Mouse (Mus musculus) liver, embryonic 13.5 days (tissue): ENCODE data around the gene Gtf2h2. TPM values are rescaled to one million over a fixed set of nuclear protein-coding genes. Genes with fewer than 3 reads are reported as not detected.
"Not testable (repeated sequence)": the region's sequence is repeated elsewhere in the genome, so short reads cannot be mapped to it uniquely, and the experiment has no call there.

Source experiments
- ATAC-seq: fragments of 200-750 bp; cut with Nextera tagmentation; 2 replicates; pipeline ENCODE4 v1.8.0; 2017; ENCODE audit warnings: low read depth, mild to moderate bottlenecking, moderate number of reproducible peaks, moderate library complexity
- DNase-seq: peaks from one replicate; pipeline ENCODE4 v3.0.0; 2022
- H3K27ac ChIP-seq: fragments of 300-500 bp; sonication (generic); 2 replicates; pipeline ENCODE4 v1.5.1; 2015; ENCODE audit warnings: moderate library complexity, mild to moderate bottlenecking, inconsistent platforms
- H3K27me3 ChIP-seq: fragments of 300-500 bp; sonication (generic); 2 replicates; pipeline ENCODE4 v1.6.1; 2015; ENCODE audit warnings: mild to moderate bottlenecking, inconsistent platforms
- H3K36me3 ChIP-seq: fragments of 300-500 bp; sonication (generic); 2 replicates; pipeline ENCODE4 v1.6.1; 2015; ENCODE audit warnings: mild to moderate bottlenecking, inconsistent platforms
- H3K4me1 ChIP-seq: fragments of 300-500 bp; sonication (generic); replicated peaks from 2 replicates; pipeline ENCODE4 v1.6.1; 2015; ENCODE audit warnings: inconsistent platforms
- H3K4me2 ChIP-seq: fragments of 300-500 bp; sonication (generic); 2 replicates; pipeline ENCODE4 v1.6.1; 2015; ENCODE audit warnings: inconsistent platforms, mild to moderate bottlenecking, moderate library complexity
- H3K4me3 ChIP-seq: fragments of 300-500 bp; sonication (generic); replicated peaks from 2 replicates; pipeline ENCODE4 v1.5.1; 2015; ENCODE audit warnings: mild to moderate bottlenecking, inconsistent platforms
- H3K9ac ChIP-seq: fragments of 300-500 bp; sonication (generic); 2 replicates; pipeline ENCODE4 v1.6.1; 2015; ENCODE audit warnings: mild to moderate bottlenecking, inconsistent platforms
- H3K9me3 ChIP-seq: fragments of 300-500 bp; sonication (generic); replicated peaks from 2 replicates; pipeline ENCODE4 v1.6.1; 2016; ENCODE audit warnings: inconsistent platforms
- WGBS: fragments of 180-500 bp; shearing (Covaris S2); methylation state at CpG from one replicate; pipeline ENCODE4 v1.1.7; 2015; ENCODE audit not compliant: insufficient replicate concordance; 5-methylcytosine and 5-hydroxymethylcytosine counted together
- polyA plus RNA-seq: library from polyadenylated mRNA; unstranded; fragments of >200 nt; fragmentation: Nextera tagmentation; extraction: Ambion mirVana; gene quantifications from 2 replicates; pipeline ENCODE4 v1.2.1, GENCODE M21; 2015

The Gtf2h2 gene
- polyA plus RNA-seq, 1 experiment from 2014 or later, result 42.5 TPM

DNA sequence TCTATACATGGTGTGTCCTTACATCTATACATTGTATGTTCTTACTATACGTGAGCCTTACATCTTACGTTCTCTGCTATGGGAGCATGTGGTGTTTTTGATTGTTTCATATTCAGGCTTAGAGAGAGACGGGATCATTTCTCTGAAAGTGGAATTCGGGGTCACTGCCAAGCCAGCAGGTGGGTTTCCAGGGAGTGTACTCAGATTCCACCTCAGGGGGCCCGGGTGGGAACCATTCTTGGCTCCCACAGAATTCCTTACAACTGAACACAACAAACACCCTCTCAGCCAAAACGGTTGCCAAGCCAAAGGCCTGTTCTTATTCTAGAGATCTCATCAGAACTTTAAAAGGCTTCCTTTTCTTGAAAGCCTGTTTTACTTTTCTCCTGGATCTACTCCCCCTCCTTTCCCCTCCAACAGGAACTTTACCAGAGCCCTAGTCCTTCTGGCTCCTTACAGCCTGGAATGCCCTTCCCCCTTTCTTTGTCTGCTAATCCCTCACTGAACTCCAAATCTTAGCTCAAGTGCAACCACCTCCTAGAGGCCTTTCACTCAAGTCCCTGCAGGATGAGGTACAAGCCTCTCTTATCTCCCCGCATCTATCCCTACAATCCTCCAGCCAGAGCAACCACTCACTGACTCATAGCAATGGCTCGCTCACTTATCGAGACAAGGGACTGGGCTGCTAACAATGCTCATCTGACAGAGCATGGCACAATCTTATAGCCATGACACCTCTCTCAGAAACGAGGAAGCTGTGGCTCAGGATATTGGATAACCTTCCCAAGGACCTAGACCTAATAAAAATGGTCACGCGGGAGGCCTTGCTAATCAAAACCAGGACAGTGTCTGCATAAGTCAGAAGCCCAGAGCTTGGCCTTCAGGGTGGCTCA, 24.1 kb upstream of the Gtf2h2 start:
- H3K9ac ChIP-seq, result no peak overlapping the region
- DNase-seq, result no peak
- H3K4me2 ChIP-seq, result no peak overlapping the region
- no peak overlapping the region for H3K27ac ChIP-seq
- WGBS, result 67% methylated on average over 12 of the region's 12 CpGs
- no peak overlapping the region for H3K4me3 ChIP-seq
- no peaks in the 10 kb centered on the region for H3K9me3 ChIP-seq
- H3K36me3 ChIP-seq, result no peaks in the 10 kb centered on the region
- peaks cover 41% of the 10 kb centered on the region for H3K4me1 ChIP-seq
- ATAC-seq, result no peak
- no peaks in the 10 kb centered on the region for H3K27me3 ChIP-seq

DNA sequence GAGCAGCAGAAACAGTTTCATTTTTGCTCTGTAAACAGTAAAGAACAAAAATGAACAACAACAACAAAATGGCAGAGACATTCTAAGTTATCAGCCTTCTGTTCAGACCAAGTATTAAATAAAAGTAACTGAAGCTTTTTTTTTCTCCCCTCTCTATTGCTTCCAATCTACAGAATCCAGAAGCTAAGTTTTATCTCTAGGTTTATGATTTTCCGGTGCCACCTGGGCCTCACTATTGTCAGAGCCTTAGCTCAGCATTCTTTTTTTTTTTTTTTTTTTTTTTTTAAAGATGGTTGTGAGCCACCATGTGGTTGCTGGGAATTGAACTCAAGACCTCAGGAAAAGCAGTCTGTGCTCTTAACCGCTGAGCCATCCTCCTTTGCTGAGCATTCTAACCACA, 20.4 kb upstream of the Gtf2h2 start:
- WGBS, result 53% methylated on average over 2 of the region's 2 CpGs

DNA sequence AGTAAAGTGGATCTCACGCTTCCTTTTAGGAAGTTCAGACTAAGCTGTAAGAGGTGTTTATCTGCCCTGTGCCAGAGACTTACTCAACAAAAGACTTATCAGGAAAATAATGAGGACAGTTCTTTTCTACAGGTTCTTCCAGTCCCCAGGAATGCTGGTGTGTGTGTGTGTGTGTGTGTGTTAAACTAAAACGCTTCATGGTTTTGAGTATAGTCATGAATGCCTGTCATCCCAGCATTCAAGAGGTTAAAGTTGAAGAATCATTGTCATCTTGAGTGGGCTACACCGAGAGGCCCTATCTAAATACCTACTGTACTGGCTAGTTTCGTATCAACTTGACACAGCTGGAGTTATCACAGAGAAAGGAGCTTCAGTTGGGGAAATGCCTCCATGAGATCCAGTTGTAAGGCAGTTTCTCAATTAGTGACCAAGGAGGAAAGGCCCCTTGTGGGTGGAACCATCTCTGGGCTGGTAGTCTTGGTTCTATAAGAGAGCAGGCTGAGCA, 19.5 kb upstream of the Gtf2h2 start:
- DNase-seq (peak; percentile 48), ATAC-seq (peak; percentile 91)
- no peaks in the 10 kb centered on the region for H3K36me3 ChIP-seq
- no peaks in the 10 kb centered on the region for H3K27me3 ChIP-seq
- WGBS, result 22% methylated on average over 4 of the region's 4 CpGs
- peaks cover 39% of the 10 kb centered on the region for H3K4me1 ChIP-seq
- peak overlapping the region; percentile 76 for H3K27ac ChIP-seq
- 0 out of 2 replicates have a peak overlapping the region, but pooled peaks have one; percentile 0 for H3K9ac ChIP-seq
- no peak overlapping the region for H3K4me3 ChIP-seq
- peak overlapping the region; percentile 48 for H3K4me2 ChIP-seq
- H3K9me3 ChIP-seq, result no peaks in the 10 kb centered on the region

More for the DNA sequence above, 20.4 kb upstream of the Gtf2h2 start:
- DNase-seq, result no peak
- H3K9ac ChIP-seq, result no peak overlapping the region
- no peaks in the 10 kb centered on the region for H3K36me3 ChIP-seq
- no peaks in the 10 kb centered on the region for H3K27me3 ChIP-seq
- no peaks in the 10 kb centered on the region for H3K9me3 ChIP-seq
- H3K4me2 ChIP-seq, result peak overlapping the region; percentile 48
- no peak for ATAC-seq
- H3K4me3 ChIP-seq, result peak overlapping the region; percentile 1; the same call in 1 of the 2 replicates
- H3K4me1 ChIP-seq, result peaks cover 42% of the 10 kb centered on the region
- peak overlapping the region; percentile 76 for H3K27ac ChIP-seq

DNA sequence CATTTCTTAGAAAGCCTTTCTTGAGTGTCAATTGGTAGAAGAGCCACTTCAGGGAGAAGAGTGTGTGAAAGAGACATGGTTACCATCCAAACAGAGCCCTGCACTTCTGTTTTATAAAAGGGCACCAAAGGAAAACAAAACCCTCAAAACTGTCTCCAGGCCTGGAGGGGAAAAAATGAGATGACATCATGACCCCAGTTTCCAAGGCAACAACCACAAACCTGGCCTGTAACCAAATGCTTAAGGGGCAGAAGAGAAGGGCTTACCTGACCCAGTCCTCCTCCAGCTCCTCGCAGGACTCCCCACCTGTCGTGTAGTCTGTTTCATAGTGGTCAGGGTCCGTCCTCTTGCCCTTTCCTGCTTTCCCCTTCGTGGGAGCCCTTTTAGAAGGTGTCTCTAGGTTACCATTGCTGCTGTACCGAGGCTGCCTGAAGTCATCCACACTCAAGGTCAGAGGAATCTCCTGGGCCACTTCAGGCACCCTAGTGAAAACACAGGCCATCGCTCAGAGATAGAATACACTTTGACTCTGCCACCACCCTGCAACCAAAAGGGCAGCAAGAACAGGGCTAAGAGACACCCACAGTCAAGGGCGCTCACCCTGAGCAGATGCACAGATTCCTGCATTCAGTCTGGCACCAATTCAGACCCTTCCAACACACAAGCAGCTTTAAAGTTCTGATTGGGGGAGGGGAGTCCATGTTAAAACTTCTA, 18.9 kb upstream of the Gtf2h2 start:
- Histone ChIP-seq H3K27ac (peak overlapping the region; percentile 76), H3K36me3 (no peaks in the 10 kb centered on the region), H3K9me3 (no peaks in the 10 kb centered on the region), H3K4me1 (peaks cover 36% of the 10 kb centered on the region), H3K4me2 (0 out of 2 replicates have a peak overlapping the region, but pooled peaks have one; percentile 48), H3K27me3 (no peaks in the 10 kb centered on the region), H3K9ac (0 out of 2 replicates have a peak overlapping the region, but pooled peaks have one; percentile 0), H3K4me3 (no peak overlapping the region)
- DNase-seq (no peak), ATAC-seq (peak; percentile 47)
- 64% methylated on average over 7 of the region's 7 CpGs for WGBS

DNA sequence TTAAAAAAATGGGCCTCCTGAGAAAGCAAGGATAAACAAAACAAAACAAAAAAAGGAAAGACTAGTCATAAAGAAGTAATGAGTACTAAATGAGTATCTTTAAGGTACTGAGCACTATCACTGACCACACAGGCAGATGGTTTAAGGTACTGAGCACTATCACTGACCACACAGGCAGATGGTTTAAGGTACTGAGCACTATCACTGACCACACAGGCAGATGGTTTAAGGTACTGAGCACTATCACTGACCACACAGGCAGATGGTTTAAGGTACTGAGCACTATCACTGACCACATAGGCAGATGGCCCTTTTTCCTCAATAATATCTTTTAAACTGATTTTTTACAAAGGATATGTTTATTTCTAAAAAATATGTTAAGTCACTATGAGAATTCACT, 7.2 kb upstream of the Gtf2h2 start:
- not testable (repeated sequence) for H3K4me2 ChIP-seq, H3K4me1 ChIP-seq, H3K36me3 ChIP-seq, H3K27ac ChIP-seq, H3K27me3 ChIP-seq, H3K9me3 ChIP-seq, H3K4me3 ChIP-seq, DNase-seq, H3K9ac ChIP-seq, ATAC-seq

DNA sequence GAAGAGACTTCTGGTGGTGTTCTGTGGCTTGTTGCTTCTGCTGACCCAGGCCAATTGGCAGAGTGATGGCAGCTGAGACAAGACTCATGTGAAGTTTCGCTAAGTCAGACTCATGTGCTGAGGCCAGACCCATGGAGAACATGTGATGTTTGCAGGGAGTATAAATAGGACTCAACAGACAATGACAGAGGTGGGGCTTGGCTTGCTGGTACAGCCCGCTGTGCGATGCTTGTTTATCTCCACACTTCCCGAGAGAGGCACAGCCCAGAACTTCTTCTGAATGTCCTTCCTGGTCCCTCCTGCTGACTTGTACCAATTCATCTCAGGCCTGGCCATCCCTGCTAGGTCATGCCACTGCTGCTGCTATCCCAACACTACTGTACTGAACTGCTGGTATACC, 3.0 kb upstream of the Gtf2h2 start:
- ATAC-seq (no peak), DNase-seq (no peak)
- H3K36me3 ChIP-seq, result no peaks in the 10 kb centered on the region
- 47% methylated on average over 4 of the region's 4 CpGs for WGBS
- H3K9ac ChIP-seq, result no peak overlapping the region
- no peaks in the 10 kb centered on the region for H3K9me3 ChIP-seq
- H3K4me1 ChIP-seq, result peaks cover 34% of the 10 kb centered on the region
- H3K4me3 ChIP-seq, result no peak overlapping the region
- H3K27me3 ChIP-seq, result no peaks in the 10 kb centered on the region
- H3K27ac ChIP-seq, result no peak overlapping the region
- no peak overlapping the region for H3K4me2 ChIP-seq

DNA sequence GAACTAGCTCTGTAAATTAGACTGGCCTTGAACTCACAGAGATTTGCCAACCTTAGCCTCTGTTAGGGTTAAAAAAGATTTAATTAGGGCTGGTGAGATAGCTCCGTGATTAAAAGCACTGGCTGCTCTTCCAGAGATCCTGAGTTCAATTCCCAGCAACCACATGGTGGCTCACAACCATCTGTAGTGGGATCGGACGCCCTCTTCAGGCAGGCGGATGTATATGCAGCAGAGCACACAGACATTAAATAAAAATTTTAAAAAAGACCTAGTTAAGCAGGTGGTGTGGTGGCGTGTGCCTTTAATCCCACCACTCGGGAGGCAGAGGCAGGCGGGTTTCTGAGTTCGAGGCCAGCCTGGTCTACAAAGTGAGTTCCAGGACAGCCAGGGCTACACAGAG, 2.0 kb upstream of the Gtf2h2 start:
- not testable (repeated sequence) for H3K36me3 ChIP-seq, H3K4me2 ChIP-seq

DNA sequence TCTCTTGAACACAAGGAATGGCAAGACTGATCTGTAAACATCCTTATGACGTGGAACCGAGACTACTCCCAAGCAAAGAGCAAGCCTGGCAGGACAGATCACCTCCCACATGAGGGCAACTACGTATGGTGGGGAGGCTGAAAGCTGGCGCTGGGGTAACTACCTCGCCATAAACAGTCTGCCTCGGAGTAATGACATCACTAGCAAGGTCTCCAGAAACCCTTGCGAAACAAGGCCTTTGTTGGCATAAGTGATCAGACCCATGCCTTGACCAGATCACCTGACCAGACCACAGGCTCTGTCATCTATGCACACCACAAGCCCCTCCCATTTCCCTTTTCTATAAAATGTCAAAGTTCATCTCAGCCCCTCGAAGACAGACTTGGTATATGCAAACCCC, 934 bp upstream of the Gtf2h2 start:
- no peak for DNase-seq

More for the DNA sequence above, 2.0 kb upstream of the Gtf2h2 start:
- not testable (repeated sequence) for H3K9me3 ChIP-seq, H3K4me3 ChIP-seq, H3K27me3 ChIP-seq, H3K9ac ChIP-seq, DNase-seq, ATAC-seq, H3K27ac ChIP-seq
- peaks cover 29% of the 10 kb centered on the region for H3K4me1 ChIP-seq
- 61% methylated on average over 8 of the region's 8 CpGs for WGBS

DNA sequence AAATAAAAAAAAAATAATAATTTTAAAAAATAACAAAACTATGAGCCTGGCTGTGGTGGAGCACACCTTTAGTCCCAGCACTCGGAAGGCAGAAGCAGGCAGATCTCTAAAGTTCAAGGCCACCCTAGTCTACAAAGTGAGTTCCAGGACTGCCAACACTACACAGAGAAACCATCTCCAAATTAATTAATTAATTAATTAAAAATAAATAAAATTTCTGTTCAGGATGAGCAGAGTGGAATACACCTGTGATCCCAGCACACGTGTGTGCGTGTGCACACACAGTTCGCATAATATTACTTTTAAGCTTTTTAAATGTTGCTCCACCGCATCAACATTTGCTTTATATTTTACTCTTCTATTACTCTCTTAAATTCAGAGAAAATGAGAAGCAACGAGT, 756 bp downstream of the Gtf2h2 start:
- ATAC-seq (no peak), DNase-seq (no peak)
- Histone ChIP-seq H3K9ac (peak overlapping the region; percentile 90), H3K4me3 (peak overlapping the region; percentile 94), H3K4me1 (peaks cover 29% of the 10 kb centered on the region), H3K27ac (peak overlapping the region; percentile 78; the same call in 1 of the 2 replicates), H3K27me3 (no peaks in the 10 kb centered on the region), H3K4me2 (peak overlapping the region; percentile 79), H3K9me3 (no peaks in the 10 kb centered on the region), H3K36me3 (peaks cover 22% of the 10 kb centered on the region)
- 12% methylated on average over 6 of the region's 6 CpGs for WGBS

More for the DNA sequence above, 934 bp upstream of the Gtf2h2 start:
- no peak overlapping the region for H3K4me2 ChIP-seq
- no peak for ATAC-seq
- no peak overlapping the region for H3K4me3 ChIP-seq
- peaks cover 29% of the 10 kb centered on the region for H3K4me1 ChIP-seq
- WGBS, result 53% methylated on average over 8 of the region's 8 CpGs
- no peak overlapping the region for H3K9ac ChIP-seq
- H3K27me3 ChIP-seq, result no peaks in the 10 kb centered on the region
- H3K27ac ChIP-seq, result no peak overlapping the region
- peaks cover 9% of the 10 kb centered on the region for H3K36me3 ChIP-seq
- H3K9me3 ChIP-seq, result no peaks in the 10 kb centered on the region

DNA sequence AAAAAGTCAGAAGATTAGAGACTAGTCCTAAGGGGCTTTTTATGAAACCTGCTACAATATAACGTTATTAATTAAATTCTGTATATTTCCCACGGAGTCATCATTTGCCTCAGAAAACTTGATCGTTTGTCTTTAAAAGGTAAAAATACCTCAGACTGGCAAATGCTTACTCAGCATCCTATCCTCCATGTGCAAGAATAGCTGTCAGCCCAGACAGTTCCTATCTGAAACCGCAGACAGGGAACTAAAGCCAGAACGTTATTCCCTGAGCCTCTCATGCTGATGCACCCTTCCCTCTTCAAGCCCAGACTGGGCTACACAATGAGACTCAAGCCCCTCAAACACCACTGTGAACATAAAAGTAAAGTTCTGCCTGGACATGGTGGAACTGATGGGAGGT, 2.0 kb downstream of the Gtf2h2 start:
- Histone ChIP-seq H3K27ac (no peak overlapping the region), H3K9ac (no peak overlapping the region), H3K9me3 (no peaks in the 10 kb centered on the region), H3K36me3 (peaks cover 26% of the 10 kb centered on the region), H3K4me3 (no peak overlapping the region), H3K4me1 (peaks cover 29% of the 10 kb centered on the region), H3K4me2 (peak overlapping the region; percentile 79), H3K27me3 (no peaks in the 10 kb centered on the region)
- no peak for ATAC-seq
- no peak for DNase-seq
- WGBS, result 60% methylated on average over 5 of the region's 5 CpGs

DNA sequence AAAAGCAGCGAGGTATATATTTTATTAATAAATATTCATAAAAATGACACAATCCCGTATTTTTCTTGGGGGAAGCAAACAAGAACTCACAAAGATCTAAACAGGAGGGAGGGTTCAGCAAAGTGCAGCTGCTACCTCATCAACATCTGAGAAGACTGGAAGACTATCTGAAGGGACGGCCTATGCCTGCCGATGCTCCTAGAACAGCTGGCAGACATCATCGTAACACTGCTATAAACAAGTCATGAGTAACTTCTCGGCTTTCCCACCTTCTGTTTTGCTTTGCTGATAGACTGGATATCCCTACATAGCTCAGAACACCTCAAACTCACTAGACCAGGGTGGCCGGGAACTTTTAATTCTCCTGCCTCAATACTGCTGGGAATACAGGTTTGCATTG, 8.8 kb downstream of the Gtf2h2 start:
- no peak overlapping the region for H3K4me3 ChIP-seq
- H3K36me3 ChIP-seq, result peaks cover 46% of the 10 kb centered on the region

More for the DNA sequence above, 8.8 kb downstream of the Gtf2h2 start:
- H3K9ac ChIP-seq, result no peak overlapping the region
- H3K27me3 ChIP-seq, result no peaks in the 10 kb centered on the region
- DNase-seq, result no peak
- no peak for ATAC-seq
- WGBS, result 85% methylated on average over 7 of the region's 7 CpGs
- no peak overlapping the region for H3K27ac ChIP-seq
- H3K4me2 ChIP-seq, result no peak overlapping the region
- no peaks in the 10 kb centered on the region for H3K4me1 ChIP-seq
- no peaks in the 10 kb centered on the region for H3K9me3 ChIP-seq
